Mouse (Mus musculus): ENCODE data around the gene Tjap1.

DNA sequence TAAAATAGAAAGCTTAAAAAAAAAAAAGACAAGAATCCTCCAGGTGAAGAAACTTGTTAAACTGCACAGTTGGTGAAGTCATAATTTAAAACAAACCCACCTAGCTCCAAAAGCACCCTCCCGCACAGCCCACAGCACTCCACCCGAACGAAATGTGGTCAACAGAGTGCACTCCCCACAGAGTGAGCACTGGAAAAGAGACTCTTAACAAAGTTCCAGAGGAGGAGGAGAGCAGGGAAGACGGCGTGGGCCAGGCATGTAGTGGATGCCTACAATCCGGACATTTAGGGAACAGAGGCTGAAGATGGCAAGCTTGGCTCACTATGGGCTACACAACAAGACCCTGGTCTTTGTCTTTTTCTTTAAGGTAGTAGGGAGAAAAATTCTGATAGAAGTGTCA is 7.8 kb downstream of the Tjap1 start:
- TF ChIP-seq CTCF (IDR thresholded peaks at IDR 0.05; ENCODE audit: low read depth) (no peak), EP300 (IDR thresholded peaks at IDR 0.05; ENCODE audit: low read depth) (no peak)

Measured in liver, postnatal 0 days (tissue).